Mouse (Mus musculus) kidney, adult 2 months (tissue): ENCODE data around the gene Fpgs.

Source experiments
- CTCF ChIP-seq: fragments of 200-500 bp; conservative IDR thresholded peaks from 2 replicates; pipeline ENCODE4 v1.5.1; 2011; ENCODE audit warnings: low read depth, mild to moderate bottlenecking, control low read depth, low read length, moderate library complexity, mixed read lengths; ENCODE audit not compliant: insufficient read depth, insufficient read length
- POLR2A ChIP-seq: fragments of 200-500 bp; IDR thresholded peaks from one replicate; pipeline ENCODE4 v1.6.1; 2011; ENCODE audit warnings: low read depth, low read length, control low read depth

DNA sequence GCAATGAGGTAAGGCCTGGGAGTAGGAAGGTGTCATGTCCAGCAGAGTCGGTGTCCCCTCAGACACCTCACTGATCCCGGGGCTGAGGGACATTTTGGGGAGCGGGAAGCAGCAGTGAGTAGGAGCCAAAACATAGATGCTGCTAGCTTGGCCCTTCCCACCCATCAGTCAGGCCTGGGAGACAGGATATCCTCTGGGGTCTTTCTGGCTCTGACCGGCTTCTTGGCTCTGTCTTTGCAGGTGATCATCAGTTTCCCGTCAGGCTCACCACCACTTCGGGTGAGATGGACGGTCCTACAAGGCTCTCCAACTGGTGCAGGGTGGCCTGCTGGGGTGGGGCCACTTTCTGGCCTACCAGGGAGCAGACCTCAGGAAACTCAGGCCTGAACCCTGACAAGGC is 26.3 kb downstream of the Fpgs start:
- TF ChIP-seq CTCF: no peak
- TF ChIP-seq POLR2A: no peak
